Mouse (Mus musculus): ENCODE measurements around the gene Mrpl51. TPM values are rescaled to one million over a fixed set of nuclear protein-coding genes. Genes with fewer than 3 reads are reported as not detected.

The Mrpl51 gene
- total RNA-seq, 2 experiments from 2014 or later: 212 to 229 TPM

DNA sequence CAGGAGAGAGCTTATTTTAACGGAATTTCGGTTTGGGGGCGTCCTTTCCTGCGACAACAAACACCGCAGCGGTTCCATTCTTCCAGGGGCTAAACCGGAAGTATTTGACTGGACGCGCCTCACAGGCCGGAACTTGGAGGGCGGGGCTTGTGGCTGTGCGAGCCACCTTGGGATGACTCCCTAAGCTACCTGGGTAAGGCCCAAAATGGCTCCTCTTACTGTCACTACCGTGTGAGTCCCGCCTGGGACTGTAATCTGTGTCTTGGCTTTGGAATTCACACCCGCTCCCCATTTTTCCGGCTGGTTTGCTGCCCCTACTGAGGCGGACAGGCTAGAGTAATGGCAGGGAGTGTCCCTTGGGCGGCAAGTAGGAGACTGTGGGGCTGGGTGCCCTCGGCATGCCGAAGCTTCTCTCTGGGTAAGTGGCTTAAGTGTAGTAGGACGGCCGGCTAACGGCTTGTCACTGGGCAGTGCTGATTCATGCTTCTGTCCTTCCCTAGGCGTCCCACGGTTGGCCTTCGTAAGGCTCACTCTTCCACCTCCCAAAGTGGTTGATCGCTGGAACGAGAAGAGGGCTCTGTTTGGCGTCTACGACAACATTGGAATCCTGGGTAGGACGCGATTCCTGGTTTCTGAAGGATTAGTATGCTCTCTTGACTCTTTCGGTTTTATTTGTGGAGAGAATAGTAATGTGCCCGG is 564 bp downstream of the Mrpl51 start:
- peak; percentile 92 for DNase-seq (ENCODE audit: low spot score)

DNA sequence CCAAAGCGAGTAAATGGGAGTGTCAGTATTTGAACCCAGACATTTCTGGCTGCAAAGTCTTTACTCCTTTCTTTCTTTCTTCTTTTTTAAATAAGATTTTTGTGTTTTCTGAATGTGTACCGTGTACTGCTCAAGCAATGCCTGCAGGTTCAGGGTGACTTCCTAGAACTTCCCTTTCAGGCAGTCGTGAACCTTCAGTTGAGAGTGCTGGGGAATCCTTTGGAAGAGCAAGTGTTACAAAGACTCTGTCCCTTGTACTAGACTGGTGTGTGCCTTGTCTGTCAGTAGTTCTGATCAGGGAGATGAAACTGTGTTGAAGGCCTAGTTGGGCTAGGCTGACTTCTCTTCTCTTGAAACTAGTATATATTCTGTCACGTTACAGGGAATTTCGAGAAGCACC is 1.2 kb downstream of the Mrpl51 start:
- DNase-seq (ENCODE audit: low spot score): no peak

DNA sequence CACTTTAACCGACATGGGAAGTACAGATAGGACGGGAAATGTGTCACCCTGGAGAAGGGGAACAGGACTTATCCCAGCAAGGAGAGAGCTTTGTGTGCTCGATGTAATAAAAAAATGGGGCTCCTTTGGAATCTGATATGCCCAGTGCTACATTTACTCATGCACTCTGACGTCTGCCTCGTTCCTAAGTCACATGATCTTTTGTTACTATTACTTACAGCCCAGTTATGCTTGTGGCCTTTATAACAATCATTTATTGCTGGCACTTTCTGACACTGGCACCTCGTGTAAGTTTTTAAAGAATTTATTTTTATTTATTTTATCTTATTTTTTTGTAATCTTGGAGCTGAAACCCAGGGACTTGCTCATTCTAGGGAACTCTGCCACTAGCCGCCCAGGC is 1.8 kb downstream of the Mrpl51 start:
- DNase-seq (ENCODE audit: low spot score): no peak

DNA sequence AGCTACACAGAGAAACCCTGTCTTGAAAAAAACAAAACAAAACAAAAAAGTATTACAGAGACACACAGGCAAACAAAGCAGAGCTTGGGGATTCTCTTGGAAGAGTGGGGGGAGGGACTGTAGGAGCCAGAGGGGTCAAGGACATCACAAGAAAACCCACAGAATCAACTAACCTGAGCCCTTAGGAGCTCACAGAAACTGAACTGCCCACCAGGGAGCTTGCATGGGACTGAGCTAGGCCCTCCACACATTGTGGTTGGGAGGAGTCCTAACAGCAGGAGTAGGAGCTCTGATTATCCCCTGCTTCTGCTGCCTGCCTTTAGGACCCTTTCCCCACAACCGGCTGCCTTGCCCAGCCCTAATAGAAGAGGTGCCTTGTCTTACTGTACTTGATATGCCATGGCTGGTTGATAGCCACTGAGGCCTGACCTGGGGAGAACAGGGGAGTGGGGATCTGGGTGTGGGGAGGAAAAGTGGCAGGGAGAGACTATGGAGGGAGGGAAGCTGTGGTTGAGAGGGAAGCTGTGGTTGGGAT is 4.0 kb downstream of the Mrpl51 start:
- no peak for DNase-seq (ENCODE audit: low spot score)

DNA sequence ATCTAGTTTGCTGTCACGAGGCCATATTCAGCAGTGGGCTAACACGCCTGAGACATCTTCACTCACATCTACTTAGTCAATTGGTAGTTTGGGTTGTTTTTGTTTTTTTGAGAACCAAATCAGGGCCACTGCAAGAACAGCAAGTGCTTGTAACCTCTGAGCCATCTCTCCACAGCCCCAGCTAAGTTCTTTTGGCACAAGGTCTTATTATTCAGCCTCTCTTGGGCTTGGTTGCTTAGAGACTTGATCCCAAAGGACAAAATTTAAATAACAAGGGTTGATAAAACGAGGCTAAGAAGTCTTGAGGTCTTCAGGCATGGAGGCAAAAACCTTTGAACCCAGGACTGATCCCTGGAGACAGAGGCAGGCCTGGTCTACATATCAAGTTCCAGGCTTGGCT is 4.7 kb downstream of the Mrpl51 start:
- DNase-seq (ENCODE audit: low spot score): no peak

DNA sequence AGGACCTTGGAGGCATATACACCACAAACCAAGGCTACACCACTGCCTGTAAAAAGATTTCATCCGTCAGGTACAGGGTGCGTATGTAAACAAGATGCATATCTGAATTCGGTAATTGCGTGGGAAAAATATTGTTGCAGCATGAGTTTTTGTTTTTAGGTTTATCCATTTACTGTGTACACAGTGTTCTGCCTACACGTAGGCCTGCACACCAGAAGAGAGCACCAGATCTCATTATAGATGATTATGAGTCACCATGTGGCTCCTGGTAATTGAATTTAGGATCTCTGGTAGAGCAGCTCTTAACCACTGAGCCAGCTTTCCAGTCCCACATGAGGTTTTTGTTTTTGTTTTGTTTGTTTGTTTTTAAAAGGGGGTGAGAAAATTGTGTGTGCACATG is 5.6 kb downstream of the Mrpl51 start:
- no peak for DNase-seq (ENCODE audit: low spot score)

DNA sequence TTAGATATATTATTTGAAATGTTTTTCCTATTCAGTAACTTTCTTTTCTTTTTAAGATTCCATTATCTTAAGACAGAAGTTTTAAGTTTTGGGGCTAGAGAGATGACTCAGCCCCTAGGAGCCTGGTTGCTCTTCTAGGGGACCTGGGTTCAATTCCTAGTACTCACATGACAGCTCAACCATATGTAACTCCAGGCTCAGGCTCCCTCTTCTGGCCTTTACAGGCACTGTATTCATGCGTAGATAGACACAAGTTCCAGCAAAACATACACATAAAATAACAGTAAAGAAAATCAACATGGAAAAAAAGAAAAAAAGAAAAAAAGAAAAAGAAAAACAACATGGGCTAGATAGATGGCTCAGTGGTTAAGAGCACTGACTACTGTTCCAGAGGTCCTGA is 18.8 kb downstream of the Mrpl51 start:
- DNase-seq (ENCODE audit: low spot score): no peak

DNA sequence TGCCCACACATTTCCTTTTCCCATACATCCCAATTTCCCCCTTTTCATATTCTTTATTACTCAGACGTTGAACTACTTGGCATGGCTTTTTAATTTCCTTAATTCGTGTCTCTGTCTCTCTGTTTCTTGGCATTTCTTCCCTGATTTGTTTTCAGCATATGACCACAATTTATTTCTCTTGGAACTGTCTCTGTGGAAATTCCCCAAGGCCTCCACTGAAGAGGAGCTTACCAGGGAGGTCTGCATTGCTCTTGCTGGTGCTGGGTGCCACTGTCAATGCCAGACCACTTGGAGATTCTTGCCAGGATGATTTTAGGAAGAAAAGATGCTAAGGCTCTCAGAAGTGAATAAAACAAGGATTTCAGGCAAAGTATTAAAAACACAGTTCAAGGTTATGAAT is 21.0 kb downstream of the Mrpl51 start:
- DNase-seq (ENCODE audit: low spot score): no peak

DNA sequence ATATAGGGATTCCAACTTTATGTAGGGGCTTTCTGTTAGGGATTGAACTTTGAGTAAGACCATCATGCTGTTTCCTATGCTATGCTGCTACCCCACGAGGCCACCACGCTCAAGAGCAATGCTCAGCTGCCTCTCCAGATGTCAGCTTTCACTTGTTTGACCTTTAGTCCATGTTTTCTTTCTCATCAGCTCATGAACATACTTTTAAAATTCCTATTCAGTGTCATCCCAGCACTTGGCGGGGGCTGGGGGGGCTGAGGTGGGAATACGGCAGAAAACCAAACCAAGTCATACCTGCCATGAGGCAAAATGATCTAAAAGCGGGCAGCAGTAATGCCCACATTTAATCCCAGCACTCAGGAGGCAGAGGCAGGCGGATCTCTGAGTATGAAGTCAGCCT is 21.5 kb downstream of the Mrpl51 start:
- DNase-seq (ENCODE audit: low spot score): no peak

DNA sequence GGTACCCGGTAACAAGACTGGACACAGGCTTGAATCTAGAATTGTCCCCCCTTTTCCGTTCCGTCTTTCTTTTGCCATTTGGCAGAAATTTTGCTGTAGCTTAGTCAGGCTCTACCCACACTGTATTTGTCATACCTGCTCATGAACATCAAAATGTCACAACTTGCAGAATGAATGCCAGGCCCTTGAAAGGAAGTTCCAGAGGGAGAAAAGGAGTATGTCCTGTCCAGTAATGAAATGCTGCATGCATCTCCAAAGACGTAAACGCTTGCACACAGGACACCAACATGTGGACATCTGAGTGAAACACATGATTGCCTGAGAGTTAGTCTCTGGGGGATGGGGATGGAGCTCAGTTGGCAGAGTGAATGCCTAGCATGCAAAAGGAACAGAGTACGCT is 22.1 kb downstream of the Mrpl51 start:
- DNase-seq (ENCODE audit: low spot score): no peak

DNA sequence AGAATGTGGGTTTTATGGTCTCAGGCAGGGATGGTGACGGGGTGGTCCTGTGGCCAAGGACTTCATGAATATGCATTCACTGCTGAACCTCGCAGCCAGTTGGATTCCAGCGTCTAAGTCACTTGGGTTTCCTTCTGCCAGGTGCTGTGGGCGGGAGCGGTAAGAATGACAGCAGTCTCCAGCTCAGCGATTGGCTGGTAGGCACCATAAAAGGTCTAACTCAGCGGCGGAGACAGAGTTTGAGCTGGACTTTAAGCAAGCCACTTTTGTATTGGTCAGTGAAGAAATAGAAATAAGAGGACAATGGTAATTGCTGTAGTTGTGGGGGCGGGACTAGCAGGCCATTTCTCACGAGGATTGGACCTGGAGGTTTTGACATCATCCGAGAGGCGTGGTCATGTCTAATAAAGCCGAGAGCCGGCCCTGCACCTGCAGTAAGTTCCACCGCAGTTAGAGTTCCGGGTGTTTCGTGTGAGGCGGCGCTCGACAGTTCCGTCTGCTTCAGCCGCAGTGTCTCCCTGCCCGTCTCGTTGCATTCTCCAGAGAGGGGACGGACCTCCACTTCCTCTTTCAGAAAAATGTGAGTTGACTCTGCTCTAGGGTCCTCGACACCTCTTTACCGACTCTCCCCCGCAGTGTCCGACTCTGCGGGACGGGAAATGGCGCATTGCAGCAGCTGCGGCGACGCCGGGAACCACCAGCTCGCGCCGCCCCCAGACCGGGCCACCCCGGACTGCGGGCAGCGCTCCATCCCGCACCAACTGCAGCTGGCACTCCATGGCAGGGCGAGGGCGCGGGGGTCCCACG is 23.8 kb downstream of the Mrpl51 start, which contains the start of gene Vamp1:
Vamp1 (plus strand) TSS at position 404 of the 807 bp plus-strand sequence.
- DNase-seq (ENCODE audit: low spot score): peak; percentile 96

DNA sequence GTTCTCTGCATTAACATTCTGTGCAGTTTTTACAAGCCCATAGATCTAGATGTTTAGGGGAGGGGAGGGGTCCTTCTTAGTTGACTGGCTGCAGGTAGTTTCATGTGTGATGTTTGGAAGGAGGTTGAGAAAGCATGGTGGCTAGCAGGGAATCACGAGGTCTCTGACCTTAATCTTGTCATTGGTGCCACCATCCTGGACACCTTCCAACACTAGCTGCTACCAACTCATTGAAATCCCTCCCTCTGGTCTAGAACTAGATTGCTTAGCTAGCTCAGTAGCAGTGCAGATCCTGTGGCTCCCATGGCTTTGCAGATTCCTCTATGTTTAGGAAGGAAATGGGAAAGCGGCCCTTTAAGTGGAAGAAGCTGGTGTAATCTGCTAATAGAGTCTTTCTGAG is 25.3 kb downstream of the Mrpl51 start:
- no peak for DNase-seq (ENCODE audit: low spot score)

DNA sequence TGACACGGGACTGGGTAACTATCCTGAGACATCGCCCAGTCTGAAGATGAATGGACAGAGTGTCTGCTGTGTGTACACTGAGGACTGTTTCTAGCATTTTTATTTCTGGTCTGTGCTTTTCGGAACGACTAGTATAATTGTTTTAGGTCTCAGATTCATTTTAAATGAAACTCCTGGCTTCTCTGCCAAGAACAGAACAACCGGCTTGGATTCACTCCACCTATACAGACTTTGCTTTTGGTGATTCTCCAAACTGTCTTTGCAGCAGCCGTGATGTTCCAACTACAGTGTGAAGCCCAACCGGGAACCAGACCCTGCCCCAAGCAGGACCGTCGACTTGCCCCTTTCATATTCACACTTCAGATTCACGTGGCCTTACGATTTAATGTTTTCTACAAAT is 26.3 kb downstream of the Mrpl51 start:
- DNase-seq (ENCODE audit: low spot score): no peak

DNA sequence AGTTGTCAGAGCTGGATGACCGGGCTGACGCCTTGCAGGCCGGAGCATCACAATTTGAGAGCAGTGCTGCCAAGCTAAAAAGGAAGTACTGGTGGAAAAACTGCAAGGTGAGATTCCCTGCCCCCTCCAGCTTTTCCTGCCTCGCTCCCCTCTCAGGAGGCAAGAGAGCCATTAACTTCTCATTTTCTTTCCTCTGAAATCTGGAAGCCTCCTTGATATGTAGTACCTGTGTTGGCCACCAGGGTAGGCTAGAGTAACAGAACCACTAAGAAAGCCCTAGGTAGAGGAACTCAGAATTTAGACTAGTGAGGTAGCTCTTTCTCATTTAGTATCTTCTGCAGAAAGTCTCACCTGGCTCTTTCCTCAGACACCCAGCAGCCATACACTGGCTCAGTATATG is 27.4 kb downstream of the Mrpl51 start:
- DNase-seq (ENCODE audit: low spot score): peak; percentile 70

DNA sequence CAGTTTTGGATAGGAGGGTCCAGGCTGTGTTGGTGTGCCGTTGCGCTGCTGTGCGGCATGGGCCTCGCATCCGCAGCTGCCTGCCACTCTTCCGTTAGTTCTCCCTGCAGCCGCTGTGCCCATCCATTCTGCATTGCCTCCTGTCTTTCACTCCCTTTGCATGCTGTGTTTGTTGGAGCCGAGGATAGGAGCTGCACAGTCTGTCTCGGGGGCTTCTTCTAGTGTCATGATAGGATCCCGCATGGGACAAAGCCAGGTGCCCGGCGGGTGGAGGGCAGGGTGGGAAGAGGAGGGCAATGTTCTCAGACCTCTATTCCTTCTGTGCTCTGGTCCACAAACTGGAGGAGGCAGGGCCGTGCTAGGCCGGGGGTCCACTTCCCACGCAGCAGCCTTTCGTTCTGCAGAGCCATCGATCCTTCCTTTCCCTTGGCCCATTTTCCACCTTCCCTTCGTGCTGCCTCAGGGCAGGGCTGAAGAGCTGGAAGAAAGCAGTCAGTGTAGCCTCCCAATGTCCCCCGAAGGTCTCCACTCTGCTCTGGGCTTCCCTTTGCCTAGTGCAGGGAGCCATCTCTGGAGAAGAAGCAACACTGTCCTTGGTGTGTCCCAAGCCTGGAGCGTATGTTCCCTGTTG is 29.6 kb downstream of the Mrpl51 start:
- DNase-seq (ENCODE audit: low spot score): no peak

DNA sequence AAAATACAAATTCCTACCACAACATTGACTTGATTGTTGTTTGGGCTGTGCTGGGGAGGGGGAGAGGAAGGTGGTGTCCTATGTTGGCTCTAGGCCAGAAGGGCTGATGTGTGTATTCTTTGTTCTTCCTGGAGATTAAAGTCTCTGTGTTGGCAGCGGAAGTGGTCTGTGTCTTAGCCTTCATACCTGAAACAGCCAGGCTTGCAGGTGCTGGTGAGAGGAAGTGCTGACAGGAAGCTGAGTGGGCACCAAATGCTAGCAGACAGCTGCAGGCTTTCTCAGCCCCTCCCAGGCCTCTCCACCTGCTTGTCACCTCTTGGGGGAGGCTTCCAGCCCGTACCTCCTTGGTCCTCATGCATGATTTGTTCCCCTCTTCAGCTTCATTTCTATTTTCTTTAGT is 30.5 kb downstream of the Mrpl51 start:
- DNase-seq (ENCODE audit: low spot score): no peak

DNA sequence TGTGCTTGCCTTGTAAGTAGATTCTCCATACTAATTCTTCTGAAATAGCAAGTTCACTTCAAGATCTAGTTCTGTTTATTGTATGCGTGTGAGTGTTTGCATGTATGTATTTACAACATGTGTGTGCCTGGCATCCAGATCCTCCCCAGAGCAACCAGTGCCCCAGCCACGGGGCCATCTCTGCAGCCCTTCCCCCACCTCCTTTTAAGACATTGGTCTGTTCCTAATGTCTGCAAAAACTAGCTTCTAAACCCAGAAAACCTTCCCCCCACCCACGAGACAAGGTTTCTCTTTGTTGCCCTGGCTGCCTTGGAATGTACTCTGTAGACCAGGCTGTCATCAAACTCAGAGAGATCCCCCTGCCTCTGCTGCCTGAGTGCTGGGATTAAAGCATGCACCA is 31.0 kb downstream of the Mrpl51 start:
- DNase-seq (ENCODE audit: low spot score): no peak

DNA sequence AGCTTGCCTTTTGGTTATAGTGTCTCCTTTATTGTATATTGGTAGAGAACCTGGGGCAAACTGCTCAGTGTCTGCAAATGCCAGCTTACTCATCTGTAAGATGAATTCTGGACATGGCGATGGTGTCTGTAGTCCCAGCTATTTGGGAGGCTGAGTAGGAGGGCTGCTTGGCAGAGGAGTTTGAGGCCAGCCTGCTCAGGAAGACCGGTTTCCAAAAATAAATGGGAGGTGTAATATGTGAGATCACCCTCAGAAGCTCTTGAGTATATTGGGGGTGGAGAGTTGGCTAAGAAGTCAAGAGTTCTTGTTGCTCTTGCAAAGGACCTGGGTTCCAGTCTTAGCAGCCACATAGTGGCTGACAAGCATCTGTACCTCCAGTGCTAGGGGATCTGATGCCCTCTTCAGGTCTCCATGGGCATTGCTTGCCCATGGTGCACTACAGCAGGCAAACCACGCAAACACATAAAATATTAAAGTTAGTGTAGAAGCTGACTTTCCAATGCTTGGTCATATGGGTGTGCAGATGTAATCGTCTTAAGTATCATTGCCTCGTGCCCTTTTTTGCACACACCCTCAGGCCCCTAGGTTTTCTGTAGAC is 34.0 kb downstream of the Mrpl51 start:
- no peak for DNase-seq (ENCODE audit: low spot score)

DNA sequence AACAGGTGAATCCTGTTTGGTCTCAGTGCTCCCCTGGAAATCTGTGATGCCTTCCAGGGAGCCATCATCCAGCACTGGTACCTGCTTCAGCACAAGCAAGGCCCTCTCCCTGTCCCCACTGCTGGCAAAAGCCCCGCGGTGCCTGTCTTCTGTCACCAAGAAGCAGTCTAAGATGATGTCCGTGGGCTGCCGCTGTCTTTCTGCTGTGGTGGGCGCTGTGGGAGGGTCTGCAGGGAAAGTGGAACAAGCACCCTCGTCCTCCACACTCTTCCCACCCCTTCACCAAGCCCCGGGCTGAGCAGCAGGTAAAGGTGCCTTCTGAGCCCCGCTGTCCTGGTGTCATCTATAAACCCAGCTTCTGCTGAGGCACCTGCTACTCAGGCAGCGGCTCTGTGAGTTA is 39.0 kb downstream of the Mrpl51 start:
- DNase-seq (ENCODE audit: low spot score): no peak

DNA sequence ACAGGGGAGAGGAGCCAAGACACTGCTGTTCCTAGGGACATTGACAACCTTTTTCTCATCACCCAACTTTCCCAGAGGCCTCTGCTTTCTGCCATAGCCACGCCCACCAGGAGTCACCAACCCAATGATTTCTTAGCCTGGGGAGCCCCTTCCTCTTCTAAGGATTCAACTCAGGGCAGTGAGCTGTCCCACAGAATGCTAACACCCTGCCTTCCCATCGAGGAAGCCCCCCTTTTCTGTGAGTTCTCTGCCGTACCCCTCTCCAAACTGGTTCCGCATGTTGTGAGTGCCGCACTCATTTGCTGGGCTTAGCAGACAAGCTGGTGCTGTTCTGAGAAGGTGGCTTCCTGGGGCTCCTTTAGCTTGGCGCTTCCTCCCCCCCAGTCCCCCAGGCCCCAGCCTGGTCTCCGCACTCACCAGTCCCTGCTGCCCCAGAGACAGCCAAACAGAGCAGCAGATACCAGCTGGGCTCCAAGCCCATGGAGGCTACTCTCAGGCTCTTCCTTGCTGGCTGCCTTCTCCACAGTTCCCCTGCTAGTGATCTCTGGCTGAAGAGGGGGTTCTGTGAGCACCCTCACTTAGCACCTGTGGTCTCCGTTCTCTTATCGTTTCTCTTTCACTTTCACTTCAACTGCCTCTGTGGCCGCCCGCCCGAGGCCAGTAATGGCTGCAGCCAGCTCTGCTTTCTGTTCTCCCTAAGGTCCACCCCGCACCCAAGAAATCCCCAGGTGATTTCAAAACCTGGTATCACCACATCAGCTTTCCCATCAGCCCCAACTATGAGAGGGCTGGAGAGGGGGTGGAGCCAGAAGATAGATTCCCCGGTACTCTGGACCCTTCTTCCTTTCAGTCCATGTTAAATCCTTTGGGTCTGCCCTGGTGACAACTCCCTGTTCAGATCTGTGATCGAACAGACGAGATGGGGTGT is 39.8 kb downstream of the Mrpl51 start, which contains the start of gene Tapbpl:
Tapbpl (minus strand) TSS at position 744 of the 928 bp plus-strand sequence.
- DNase-seq (ENCODE audit: low spot score): peak; percentile 62

DNA sequence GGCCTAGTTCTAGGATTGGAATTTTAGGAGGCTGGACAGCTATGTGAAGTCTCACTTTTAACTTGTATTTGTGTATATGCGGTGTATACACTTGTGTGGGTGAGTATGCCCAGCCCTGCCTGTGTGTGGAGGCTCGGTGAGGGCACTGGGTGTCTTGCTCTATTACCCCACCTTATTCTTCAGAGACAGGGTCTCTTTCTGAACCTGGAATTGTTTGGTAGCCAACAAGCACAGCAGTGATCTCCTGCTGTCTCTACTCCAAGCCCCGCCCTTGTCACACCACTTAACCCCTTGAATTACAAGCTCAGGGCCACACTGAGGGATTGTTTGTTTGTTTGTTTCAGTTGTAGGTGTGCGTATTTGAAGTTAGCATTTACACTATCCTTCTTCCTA is 40.4 kb downstream of the Mrpl51 start:
- no peak for DNase-seq (ENCODE audit: low spot score)
